Mouse (Mus musculus) urinary bladder, postnatal 4 days (tissue): ENCODE results near the gene Nme7.

ENCODE experiments used
- DNase-seq, 2 experiments: peaks; one replicate each; pipeline ENCODE4 v3.0.0; 2021 to 2022; ENCODE audit warnings: low spot score in 2 of 2

The Nme7 gene

GRCm38 (mm10) chr1:164384354-164384753 lies 80.4 kb downstream of the Nme7 start:
- no peak for DNase-seq

- no peak for DNase-seq
Observed at GRCm38 (mm10) chr1:164384972-164385371, 81.1 kb downstream of the Nme7 start.

DNA sequence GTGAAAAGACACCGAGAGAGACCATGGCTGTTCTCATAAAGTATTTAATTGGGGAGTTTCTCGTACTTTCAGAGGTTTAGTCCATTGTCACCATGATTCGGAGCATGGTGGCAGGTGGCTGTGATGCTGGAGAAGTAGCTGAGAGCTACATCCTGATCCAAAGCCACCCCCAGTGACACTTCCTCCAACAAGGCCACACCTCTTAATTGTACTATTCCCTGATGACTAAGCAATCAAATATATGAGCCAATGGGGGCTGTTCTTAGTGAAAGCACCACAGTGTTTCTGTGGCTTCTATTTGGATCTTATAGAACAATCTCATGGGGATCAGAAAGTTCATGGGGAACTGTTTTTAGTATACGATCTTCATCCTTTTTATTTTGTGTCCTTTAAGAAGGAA lies 85.8 kb downstream of the Nme7 start:
- DNase-seq = no peak

DNA sequence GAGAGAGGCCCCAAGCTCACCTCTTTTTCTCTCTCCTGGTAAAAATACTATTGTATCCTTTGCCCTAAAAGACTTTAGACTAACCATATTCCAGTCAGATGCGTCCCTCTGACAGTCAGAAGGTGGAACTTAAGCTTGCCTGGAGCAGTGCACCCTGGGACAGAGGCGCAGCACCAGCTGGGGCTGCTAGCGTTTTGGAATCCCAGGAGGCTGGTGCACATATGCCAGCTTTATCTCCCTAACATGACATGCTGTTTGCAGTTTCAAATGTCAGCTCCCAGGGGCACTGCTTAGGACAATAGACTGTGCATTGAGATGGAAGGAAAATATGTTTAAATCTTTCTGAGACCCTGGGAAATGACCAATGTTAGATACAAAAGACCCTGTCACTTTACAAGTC lies 88.3 kb downstream of the Nme7 start:
- DNase-seq = no peak

DNA sequence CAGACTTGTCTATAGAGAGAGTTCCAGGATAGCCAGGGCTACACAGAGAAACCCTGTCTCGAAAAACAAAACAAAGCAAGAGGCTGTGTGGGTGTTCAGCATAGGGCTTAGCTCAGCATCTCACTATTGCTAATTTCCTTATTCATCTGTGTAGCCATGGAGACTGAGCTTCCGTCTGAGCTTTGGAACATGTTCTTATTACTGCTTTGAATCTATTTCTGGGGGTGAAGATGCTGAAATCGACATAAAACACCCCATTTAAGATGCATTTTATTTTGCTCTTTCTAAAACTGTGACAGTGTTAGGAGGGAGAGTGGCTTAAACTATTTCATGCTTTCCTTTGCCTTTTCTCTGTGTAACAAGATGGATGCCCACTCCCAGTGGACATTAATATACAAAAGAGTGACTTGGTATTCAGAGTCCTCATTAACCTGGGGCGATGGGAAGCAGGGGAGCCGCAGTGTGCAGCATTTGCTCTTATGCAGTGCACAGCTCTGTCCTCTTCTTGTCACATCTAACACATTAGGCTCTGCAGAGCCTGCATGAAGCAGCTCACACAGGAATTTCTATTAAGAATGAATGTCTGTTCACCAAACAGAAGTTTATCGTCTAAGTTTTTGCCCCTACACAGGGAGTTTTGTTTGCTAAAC lies 91.3 kb downstream of the Nme7 start:
- no peak for DNase-seq

- no peak for DNase-seq
Observed at GRCm38 (mm10) chr1:164397672-164398071, 93.8 kb downstream of the Nme7 start.

DNA sequence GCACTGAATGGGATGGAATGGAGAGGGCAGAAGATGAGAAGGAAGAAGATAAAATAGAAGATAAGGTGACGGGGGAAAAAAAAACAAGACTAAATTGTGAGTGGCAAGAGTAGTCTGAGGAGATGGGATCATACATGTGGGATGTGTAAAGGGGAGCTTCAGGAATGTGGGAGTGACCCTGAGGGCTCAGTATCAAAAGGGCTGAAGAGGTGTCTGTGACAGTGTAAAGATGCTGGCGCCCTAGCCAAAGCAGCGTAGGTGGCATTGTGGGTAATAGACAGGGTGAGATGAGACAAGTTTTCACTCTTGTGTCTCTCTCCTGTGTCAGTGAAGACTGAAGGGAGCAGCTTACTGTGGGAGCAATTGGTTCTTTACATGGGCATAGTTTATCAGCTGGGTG lies 95.7 kb downstream of the Nme7 start:
- DNase-seq = no peak

DNA sequence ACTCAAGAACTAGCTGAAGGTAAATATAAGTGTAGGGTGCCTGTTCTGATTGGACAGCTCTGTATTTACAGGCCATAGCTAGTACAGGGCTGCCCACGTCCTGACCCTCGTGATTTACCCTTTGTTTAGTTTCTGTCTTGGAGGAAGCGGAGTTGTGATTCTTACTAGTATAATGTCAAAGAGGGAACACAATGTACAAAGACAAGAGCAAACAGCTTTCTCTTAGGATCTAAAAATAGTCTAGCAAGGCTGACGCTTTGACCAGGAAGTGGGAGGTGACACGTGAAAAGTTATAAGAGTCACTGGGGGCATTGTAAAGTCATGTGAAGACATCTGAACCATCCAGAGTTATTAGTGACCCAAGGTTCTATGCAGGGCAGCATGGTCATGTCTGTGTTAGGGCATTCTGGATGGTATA lies 101.5 kb downstream of the Nme7 start:
- no peak for DNase-seq

DNA sequence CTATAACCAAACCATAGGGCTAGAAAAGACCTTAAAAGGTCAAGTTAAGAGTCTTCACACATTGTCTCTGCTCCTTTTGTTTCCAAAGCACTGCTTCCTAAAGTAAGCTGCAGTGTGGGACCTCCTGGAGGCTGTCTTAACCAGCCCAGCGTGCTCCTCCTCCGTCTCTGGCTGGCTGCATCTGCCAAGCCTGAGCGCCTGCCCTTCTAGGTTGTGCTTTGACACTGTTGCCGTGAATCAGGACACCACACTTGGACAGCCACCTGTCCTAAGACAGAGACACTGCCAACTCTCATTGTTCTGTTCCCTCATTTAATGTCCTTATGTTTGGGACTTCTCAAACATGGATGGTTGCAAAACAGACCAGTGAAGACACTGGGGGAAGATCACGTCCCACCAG lies 102.6 kb downstream of the Nme7 start:
- DNase-seq = no peak

DNA sequence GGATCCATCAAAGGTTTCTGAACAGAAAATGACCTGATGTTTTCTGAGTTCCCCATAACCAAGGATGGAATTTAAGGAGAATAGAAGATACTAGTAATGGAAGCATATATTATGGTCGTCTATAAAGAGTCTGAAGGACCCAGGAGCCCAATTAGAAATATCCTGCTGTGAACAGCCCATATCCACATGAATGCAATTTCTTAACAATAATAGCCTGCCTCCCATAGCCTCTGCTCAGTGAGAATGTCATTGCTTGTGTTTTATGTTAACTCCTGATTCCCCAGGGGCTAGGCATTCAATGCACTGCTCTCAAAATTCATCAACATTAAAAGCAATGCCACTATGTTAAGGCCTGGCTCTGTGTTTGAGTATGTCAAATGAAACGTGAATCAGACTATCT lies 104.7 kb downstream of the Nme7 start:
- DNase-seq = no peak

GRCm38 (mm10) chr1:164411306-164411705 lies 107.4 kb downstream of the Nme7 start:
- DNase-seq = no peak

DNA sequence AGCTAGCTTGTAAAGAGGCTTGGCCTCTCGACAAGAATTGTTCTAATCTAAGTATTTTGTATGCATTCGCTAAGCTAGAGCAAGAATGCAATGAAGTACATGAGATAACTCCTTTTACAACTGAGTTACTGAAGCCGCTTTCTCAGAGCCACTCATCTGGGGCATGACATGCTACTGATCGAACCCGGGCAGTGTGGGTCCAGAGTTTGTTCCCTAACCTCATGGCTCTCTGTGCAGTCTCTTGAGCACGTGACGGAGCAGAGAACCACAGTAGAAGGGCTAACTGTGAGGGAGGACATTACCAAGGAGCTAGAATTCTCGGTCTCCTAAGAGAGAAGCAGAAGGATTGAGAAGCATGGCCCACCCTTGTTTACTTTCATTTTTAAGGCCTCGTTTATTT lies 109.0 kb downstream of the Nme7 start:
- DNase-seq = no peak

- no peak for DNase-seq
Observed at GRCm38 (mm10) chr1:164413608-164414007, 109.7 kb downstream of the Nme7 start.

DNA sequence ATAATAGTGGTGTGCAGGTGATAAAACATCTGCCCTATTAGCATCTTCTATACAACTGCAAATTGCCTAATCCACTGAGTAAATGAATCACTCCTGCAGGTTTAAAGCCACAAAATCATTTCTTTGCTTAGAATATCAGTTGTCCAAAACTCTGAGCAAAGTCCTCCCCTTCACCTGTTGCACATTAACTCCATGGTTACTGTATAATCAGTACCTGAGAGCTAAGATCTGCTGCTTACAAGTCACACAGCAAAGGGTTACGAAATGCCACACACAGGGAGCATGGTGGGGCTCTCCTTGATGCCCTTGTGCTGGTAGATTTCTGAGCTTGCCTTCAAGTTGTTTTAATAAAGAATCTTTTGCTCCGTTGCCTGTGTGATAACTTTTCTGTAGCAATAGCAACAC lies 111.4 kb downstream of the Nme7 start:
- DNase-seq = no peak

- DNase-seq = no peak
Observed at GRCm38 (mm10) chr1:164416692-164417394, 112.9 kb downstream of the Nme7 start.

DNA sequence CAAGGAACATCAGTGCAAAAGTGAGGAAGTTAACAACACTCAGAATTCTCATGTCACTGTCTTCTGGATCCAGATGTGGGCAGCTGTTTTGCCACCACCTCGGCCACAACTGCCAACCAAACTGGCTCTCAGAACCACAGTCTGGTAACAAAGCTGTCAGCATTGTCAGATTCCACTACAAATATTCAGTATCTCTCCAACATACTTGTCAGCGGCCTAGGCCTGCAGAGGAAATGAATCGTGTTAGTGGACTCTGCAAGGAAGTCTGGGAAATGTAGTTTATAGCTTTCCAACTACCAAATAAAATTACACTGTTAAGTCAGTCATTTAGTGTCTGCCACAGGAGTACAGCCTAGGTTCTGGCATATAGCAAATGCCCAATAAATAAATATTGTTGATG lies 113.7 kb downstream of the Nme7 start:
- DNase-seq = no peak

- no peak for DNase-seq
Observed at GRCm38 (mm10) chr1:164418320-164418719, 114.4 kb downstream of the Nme7 start.

DNA sequence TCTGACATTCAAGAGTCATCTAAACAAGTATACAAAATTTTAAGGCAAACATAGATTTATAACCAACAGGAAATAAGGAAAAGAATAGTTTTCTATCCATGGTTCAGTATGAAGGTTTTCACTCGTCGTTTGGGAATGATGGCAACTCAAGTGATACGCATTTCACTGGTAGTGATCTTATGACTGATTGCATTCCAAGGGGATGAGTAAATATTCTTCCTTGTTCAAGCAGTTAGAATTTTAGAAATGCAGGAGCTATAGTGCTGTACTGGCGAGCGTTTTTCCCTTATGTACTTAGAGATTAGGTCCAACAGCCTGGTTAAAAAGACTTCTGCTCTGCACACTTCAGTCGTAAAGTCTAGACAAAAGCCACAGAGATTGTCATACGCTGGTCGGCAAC lies 115.5 kb downstream of the Nme7 start:
- no peak for DNase-seq

DNA sequence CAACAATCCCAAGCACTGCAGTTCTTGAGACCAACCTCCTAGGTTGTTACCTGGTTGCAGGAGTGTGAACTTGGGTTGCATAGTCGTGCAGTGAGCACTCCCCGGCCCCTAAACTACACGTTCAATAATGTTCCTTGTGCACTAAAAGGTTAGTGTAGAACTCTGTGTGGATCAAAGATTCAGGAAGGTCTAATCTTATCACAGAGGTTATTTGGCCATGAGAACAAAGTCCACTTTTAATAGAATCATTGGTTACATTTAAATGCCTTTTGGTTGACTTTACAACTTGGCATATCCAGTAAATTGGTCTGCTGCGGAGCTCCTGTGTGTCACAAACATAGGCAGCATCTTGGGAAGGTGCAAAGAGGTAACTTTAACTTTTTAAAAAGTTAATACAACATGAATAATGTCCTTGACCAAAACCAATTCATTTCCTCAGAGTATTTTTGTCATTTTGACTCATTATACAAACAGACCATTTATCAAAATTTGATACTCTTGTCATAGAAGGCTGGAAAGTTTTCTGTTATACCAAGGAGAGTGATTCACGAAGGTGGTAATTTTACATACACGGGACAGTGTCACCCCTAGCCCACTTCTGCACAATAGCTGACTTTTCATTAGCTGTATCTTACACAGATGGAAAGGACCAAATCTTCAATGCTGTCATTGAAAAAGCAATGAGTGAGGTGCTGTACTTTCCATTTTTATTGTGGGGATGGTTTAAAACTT lies 116.9 kb downstream of the Nme7 start:
- no peak for DNase-seq

DNA sequence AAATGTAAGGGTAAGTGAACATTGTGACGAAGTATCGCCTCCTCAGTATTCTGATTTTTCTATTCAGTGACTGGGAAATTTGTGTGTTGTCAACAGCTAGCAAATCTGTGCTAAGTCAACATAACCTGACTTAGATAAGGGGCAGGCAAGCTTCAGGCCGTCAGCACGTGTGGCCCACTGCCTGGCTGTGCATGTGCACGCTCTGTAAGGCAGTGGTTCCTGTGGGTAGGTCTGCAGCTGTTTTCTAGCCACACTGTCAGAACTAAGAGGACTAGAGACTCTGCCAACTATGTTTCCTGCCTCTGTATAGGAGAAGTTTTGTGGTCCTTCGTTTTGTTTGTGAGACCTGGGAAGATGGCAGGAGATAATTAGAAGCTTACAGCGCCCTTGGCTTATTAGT lies 122.3 kb downstream of the Nme7 start:
- DNase-seq = no peak

DNA sequence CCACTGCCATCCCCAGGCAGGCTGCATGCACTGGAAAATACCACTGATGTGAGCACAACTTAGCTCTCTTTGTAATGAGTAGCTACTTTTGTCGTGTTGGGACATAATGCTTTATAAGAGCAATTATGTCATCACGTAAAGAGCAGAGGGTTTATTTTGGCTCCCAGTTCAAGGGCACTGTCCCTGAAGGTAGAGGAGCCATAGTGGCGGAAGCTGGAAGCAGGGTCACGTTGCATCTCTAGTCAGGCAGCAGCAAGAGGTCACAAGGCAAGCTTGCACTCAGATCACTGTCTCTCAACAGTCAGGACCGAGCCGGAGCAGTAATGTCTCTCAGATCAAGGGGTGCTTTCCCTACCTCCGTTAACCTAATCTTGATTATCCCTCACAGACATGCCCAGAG lies 123.9 kb downstream of the Nme7 start:
- no peak for DNase-seq

DNA sequence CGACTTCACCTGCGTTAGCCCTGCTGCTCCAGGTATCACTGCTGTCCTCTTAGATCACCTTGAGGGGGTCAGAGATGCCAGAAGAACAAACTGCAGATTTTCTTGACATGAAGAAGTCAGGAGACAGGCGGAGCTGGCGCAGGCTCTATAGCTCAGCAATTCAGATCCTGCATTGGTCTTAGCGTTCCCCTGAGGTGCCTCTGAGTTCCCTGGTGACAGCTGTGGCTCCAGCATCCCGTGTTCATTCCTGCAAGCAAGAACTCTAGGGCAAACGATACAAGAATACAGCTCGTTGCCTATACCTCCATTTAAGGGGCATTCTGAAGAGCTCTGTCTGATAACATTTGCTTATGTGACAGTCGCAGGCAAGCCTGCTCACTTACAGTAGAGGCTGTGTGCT lies 124.7 kb downstream of the Nme7 start:
- DNase-seq = no peak

DNA sequence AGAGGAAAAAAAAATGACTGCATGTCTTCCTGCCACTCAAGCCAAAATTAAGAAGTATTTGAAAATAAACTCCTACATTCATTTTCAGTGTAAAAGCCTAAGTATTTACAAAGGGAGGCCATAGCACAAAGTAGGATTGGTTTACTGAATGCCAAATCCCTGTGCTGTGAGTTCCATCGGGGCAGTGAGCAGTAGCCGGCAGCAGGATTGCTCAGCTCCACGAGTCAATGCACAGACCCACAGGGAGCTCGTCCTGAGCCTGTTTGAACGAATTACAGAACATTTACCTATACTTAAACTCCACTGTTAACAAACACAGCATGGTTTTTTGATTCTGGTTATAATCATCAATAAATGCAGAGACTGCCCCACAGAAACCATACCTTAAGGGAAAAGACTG lies 128.7 kb downstream of the Nme7 start:
- DNase-seq = no peak
